Mouse (Mus musculus): ENCODE data around the gene Btrc. TPM values are rescaled to one million over a fixed set of nuclear protein-coding genes. Genes with fewer than 3 reads are reported as not detected.

Gene Btrc
- polyA plus RNA-seq, 1 experiment from 2014 or later: 70.5 TPM

DNA sequence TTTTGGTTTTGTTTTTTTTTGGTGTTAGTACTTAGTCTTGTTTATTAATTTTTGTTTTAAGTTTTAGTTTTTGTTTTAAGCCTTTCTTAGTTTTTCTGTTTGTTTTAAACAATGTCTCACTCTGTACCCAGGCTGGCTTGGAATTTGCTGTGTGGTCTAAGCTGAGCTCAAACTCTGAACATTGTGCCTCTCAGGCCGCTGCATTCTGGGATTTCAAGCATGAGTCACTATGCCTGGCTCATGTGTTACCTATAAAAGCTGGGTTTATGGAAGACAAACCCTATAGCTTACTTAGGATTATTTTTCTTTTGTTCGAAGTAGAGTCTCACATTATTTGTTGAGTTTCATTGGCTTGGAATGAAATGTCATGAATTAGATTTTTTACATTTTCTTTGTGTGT, 119.9 kb downstream of the Btrc start:
- Histone ChIP-seq H3K9me3 (no peaks in the 10 kb centered on the region), H3K27me3 (replicated peaks) (no peaks in the 10 kb centered on the region), H3K4me3 (no peak overlapping the region), H3K4me2 (replicated peaks) (no peak overlapping the region), H3K4me1 (no peaks in the 10 kb centered on the region), H3K27ac (no peak overlapping the region), H3K36me3 (no peaks in the 10 kb centered on the region), H3K9ac (no peak overlapping the region)
- ATAC-seq (ENCODE audit: low FRiP score, low read depth): no peak
- WGBS: 84% methylated on average over 2 of the region's 2 CpGs

DNA sequence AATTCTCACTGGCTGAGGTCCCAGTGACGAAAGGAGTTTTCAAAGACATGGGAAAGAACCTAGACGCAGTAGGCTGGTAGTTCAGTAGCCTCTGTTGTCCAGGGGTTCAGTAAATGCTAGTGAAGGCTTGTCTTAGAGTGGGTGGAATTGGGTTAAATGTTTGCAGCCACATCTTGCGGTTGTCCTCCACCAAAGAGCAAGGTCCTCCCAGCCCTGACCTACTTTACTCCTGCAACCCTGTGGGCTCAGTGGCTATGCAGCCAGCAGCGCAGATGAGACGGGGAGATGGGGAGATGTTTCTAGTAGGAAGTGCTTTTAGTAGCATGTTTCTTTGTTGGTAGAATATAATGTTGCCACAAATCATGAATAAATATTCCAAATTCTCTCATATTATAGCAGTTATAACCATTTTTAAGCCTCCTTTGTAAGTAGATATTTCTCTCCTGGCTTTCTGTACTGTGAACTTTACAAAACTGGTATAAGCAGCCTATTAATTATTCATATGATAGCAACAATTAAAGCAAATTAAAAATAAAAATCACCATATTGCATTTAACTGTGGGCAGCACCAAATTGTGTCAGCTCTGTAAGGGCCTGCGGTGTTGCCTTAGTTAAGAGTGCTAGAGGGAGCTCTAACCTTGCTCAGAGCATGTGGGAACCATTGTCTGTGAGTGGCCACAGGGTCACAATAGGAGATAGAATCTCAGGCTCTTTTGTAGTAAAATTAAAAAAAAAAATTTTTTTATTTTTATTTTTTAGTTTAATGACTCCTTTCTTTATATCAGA, 122.9 kb downstream of the Btrc start:
- 88% methylated on average over 6 of the region's 6 CpGs for WGBS
- no peaks in the 10 kb centered on the region for H3K9me3 ChIP-seq
- no peak overlapping the region for H3K9ac ChIP-seq
- H3K27ac ChIP-seq: no peak overlapping the region
- ATAC-seq (ENCODE audit: low FRiP score, low read depth): no peak
- no peak overlapping the region for H3K4me2 ChIP-seq (replicated peaks)
- H3K36me3 ChIP-seq: no peaks in the 10 kb centered on the region
- no peaks in the 10 kb centered on the region for H3K4me1 ChIP-seq
- H3K4me3 ChIP-seq: no peak overlapping the region
- no peaks in the 10 kb centered on the region for H3K27me3 ChIP-seq (replicated peaks)

DNA sequence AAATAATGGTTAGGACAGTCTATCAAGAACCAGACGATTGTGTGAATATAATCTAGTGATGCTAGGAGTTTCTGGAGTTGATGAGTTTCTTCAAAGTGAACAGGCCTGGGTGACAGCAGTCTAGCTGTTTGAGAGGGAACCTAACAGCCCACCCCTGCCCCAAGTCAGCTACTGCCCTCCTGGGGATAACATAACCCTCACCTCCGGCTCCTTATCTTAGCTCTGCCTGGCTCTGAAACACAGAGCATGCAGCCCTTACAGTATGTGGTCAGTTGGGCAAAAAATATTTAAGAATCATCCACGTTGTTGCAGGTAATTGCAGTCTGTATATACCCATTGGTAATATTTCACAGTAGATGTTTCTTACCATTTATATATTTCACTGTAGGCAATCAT, 123.5 kb downstream of the Btrc start:
- no peaks in the 10 kb centered on the region for H3K9me3 ChIP-seq
- WGBS: 76% methylated on average over 3 of the region's 3 CpGs
- no peak overlapping the region for H3K4me3 ChIP-seq
- H3K27me3 ChIP-seq (replicated peaks): no peaks in the 10 kb centered on the region
- H3K4me1 ChIP-seq: no peaks in the 10 kb centered on the region
- H3K4me2 ChIP-seq (replicated peaks): no peak overlapping the region
- H3K36me3 ChIP-seq: no peaks in the 10 kb centered on the region
- no peak overlapping the region for H3K27ac ChIP-seq
- no peak for ATAC-seq (ENCODE audit: low FRiP score, low read depth)
- no peak overlapping the region for H3K9ac ChIP-seq

DNA sequence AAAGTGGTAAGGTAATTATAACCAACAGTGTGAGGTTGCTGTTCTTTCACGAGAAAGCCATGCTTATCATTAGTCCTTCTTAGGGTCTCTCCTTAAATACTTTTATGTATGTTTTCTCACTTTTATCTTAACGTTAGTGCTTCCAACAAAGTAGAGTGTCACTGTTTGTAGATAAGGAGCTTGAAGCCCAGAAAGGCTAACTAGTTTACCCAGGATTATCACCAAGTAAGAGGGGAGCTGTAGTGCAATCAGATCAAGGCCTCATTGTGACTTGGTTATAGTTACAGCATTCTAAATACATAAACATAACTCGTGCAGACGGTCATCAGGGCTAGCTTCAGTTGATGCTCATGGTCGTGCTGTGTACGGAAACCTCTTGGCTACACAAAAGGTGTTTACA, 126.4 kb downstream of the Btrc start:
- peaks cover 17% of the 10 kb centered on the region for H3K4me1 ChIP-seq
- ATAC-seq (ENCODE audit: low FRiP score, low read depth): no peak
- 73% methylated on average over 6 of the region's 6 CpGs for WGBS

DNA sequence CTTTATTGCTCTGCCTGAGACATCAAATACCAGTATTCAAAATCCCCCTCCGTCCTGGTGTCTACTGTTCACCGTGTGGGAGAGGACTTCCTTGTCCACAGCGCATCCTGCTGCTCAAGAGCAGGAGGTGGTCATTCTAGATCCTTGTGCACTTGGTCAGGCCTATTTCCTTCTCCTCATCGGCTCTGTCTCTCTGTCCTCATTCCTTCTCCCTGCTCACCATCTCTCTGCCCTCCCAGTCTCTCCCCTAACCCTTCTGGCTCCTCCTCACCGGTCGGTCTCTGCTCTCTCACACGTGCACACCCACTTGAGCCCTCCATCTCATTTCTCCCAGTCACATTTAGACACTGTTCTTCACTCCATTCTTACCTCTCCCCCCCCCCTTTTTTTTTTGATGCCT, 127.7 kb downstream of the Btrc start:
- peaks cover 17% of the 10 kb centered on the region for H3K4me1 ChIP-seq
- 49% methylated on average over 7 of the region's 7 CpGs for WGBS
- H3K27me3 ChIP-seq (replicated peaks): no peaks in the 10 kb centered on the region
- no peak for ATAC-seq (ENCODE audit: low FRiP score, low read depth)
- no peaks in the 10 kb centered on the region for H3K36me3 ChIP-seq
- no peak overlapping the region for H3K4me3 ChIP-seq
- no peaks in the 10 kb centered on the region for H3K9me3 ChIP-seq
- H3K4me2 ChIP-seq (replicated peaks): no peak overlapping the region
- no peak overlapping the region for H3K27ac ChIP-seq
- H3K9ac ChIP-seq: no peak overlapping the region

More for the DNA sequence above, 126.4 kb downstream of the Btrc start:
- H3K36me3 ChIP-seq: no peaks in the 10 kb centered on the region
- H3K27me3 ChIP-seq (replicated peaks): no peaks in the 10 kb centered on the region
- no peak overlapping the region for H3K4me3 ChIP-seq
- no peak overlapping the region for H3K27ac ChIP-seq
- H3K9ac ChIP-seq: no peak overlapping the region
- no peak overlapping the region for H3K4me2 ChIP-seq (replicated peaks)
- H3K9me3 ChIP-seq: no peaks in the 10 kb centered on the region

DNA sequence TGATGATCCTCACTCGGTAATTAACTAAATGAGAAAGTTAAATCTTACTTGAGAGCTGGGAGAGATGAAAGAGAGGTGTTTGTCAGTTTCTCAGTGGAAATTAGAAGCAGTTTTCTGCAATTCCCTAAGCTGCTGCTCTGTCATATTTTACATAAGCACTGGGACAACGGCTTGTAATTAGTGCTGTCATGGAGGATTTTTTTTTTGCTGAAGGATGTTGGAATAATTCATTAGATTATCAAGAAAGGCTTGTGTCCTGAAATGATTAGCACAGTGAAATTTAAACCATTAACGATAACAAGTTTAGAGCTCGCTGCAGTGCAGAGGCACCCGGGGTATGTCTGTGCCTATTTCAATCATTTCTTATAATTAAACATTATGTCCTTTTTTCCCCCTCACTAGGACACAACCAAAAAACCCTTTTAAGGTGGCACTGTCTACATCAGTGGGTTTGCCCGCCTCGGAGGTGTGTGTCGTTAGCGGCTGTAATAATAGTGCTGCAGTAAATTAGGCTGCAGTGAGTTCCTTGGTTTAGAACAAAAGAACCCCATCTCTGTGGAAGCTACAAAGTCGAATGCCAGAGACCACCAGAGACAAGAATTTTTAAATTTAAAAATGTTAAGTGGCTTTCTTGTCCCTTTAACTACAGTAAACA, 130.7 kb downstream of the Btrc start:
- WGBS: 39% methylated on average over 10 of the region's 10 CpGs
- Histone ChIP-seq H3K4me1 (peaks cover 17% of the 10 kb centered on the region), H3K9ac (no peak overlapping the region), H3K27ac (no peak overlapping the region), H3K27me3 (replicated peaks) (no peaks in the 10 kb centered on the region), H3K9me3 (no peaks in the 10 kb centered on the region), H3K36me3 (no peaks in the 10 kb centered on the region), H3K4me3 (no peak overlapping the region), H3K4me2 (replicated peaks) (no peak overlapping the region)
- ATAC-seq (ENCODE audit: low FRiP score, low read depth): no peak

DNA sequence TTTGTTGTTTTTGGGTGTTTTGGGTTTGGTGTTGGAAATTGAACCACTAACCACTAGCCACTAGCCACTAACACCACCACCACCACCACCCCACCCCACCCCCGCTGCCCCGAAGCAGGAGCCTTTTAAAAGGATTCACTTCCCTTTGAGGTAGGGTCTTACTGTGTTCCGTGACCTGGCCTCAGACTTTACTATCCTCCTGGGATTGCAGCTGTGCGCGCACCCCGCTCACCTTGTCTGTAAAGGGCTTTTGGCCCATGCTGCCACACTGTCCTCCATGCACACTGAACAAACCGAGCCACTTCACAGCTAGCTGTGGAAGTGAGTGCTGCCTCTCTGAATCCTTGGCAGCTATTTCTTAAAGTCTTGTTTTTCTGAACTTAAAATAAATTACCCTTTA, 141.9 kb downstream of the Btrc start:
- no peak overlapping the region for H3K4me2 ChIP-seq (replicated peaks)
- no peaks in the 10 kb centered on the region for H3K9me3 ChIP-seq
- H3K4me1 ChIP-seq: no peaks in the 10 kb centered on the region
- H3K9ac ChIP-seq: no peak overlapping the region
- H3K4me3 ChIP-seq: no peak overlapping the region
- no peaks in the 10 kb centered on the region for H3K27me3 ChIP-seq (replicated peaks)
- no peak for ATAC-seq (ENCODE audit: low FRiP score, low read depth)
- 67% methylated on average over 7 of the region's 7 CpGs for WGBS
- H3K27ac ChIP-seq: no peak overlapping the region
- H3K36me3 ChIP-seq: peaks cover 8% of the 10 kb centered on the region; the same call in 1 of the 2 replicates

DNA sequence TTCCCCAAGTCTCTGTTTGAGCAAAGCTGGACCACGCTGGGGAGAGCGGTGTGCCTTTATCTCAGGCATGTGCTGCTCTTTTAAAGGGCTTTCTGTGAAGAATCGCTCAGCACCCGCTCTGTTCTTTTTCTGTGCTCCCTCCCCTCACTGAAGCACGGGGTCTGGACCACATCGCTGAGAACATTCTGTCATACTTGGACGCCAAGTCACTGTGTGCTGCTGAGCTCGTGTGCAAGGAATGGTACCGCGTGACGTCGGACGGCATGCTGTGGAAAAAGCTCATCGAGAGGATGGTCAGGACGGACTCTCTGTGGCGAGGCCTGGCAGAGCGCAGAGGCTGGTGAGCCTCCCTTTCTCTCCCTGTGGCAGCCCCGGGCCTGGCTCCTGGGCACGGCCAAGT, 144.0 kb downstream of the Btrc start:
- no peaks in the 10 kb centered on the region for H3K4me1 ChIP-seq
- 83% methylated on average over 19 of the region's 19 CpGs for WGBS
- no peak overlapping the region for H3K4me2 ChIP-seq (replicated peaks)
- no peaks in the 10 kb centered on the region for H3K27me3 ChIP-seq (replicated peaks)
- no peak overlapping the region for H3K4me3 ChIP-seq
- ATAC-seq (ENCODE audit: low FRiP score, low read depth): no peak
- peaks cover 13% of the 10 kb centered on the region; the same call in 1 of the 2 replicates for H3K36me3 ChIP-seq
- H3K9ac ChIP-seq: no peak overlapping the region
- H3K9me3 ChIP-seq: no peaks in the 10 kb centered on the region
- no peak overlapping the region for H3K27ac ChIP-seq

DNA sequence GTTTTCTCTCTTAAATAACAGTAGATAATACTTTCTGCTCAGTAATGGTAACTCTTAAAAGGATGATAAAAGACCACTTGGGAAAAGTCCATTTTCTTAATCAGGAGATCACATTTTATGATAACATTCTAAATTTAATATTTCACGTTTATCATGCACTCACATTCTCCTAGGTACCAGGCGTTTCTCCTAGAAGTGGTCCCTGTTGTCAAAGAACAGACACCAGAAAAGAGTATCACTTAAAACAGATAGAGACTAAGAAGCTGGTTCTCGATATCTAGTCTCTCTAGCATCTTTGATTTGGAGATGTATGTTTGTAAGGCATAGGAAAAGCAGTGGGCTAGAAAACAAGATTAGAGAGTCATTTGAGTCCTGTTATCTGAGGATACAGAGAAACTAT, 147.1 kb downstream of the Btrc start:
- Histone ChIP-seq H3K27ac (no peak overlapping the region), H3K4me3 (no peak overlapping the region), H3K4me1 (no peaks in the 10 kb centered on the region), H3K36me3 (peaks cover 27% of the 10 kb centered on the region; the same call in 1 of the 2 replicates), H3K4me2 (replicated peaks) (no peak overlapping the region), H3K27me3 (replicated peaks) (no peaks in the 10 kb centered on the region), H3K9me3 (no peaks in the 10 kb centered on the region), H3K9ac (no peak overlapping the region)
- ATAC-seq (ENCODE audit: low FRiP score, low read depth): no peak
- 85% methylated on average over 3 of the region's 3 CpGs for WGBS

DNA sequence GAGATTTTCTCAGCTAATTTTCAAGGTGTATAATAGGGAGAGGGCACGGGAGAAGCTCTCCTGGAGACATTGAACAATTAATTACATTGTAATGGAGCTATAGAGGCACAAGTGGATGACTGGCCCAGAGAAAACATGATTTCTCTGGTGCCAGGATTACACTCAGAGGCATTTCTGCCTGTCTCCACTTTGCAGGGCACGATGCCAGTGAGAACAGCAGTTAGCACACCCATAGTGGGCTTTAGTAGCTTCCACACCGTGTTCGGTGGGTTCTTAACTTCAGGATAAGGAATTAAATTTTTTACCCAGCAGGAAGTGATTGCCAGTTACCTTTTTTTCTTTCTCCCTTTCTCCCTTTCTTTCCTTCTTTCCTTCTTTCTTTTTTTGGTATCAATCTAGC, 147.9 kb downstream of the Btrc start:
- Histone ChIP-seq H3K36me3 (peaks cover 34% of the 10 kb centered on the region), H3K4me1 (no peaks in the 10 kb centered on the region), H3K27ac (no peak overlapping the region), H3K4me3 (no peak overlapping the region), H3K9me3 (no peaks in the 10 kb centered on the region), H3K9ac (no peak overlapping the region), H3K27me3 (replicated peaks) (no peaks in the 10 kb centered on the region), H3K4me2 (replicated peaks) (no peak overlapping the region)
- 80% methylated on average over 4 of the region's 4 CpGs for WGBS
- no peak for ATAC-seq (ENCODE audit: low FRiP score, low read depth)

DNA sequence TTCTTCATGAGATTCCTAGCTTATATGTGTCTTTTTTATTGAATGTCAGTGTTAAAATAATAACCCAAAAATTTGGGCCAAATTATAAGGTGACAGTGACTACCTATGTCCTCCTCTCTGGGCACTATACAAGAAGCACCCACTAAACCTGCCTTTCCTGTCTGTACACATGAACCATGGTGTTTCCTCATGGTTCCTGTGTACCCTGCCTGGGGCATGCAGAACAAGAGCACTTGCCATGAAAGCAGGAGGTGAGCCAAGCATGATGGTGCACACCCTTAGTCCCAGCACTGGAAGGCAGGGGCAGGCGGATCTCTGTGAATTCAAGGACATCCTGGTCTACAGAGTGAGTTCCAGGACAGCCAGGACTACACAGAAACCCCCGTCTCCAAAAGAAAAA, 151.8 kb downstream of the Btrc start:
- WGBS: 76% methylated on average over 2 of the region's 2 CpGs
- Histone ChIP-seq H3K9ac (no peak overlapping the region), H3K4me3 (no peak overlapping the region), H3K9me3 (no peaks in the 10 kb centered on the region), H3K36me3 (peaks cover 64% of the 10 kb centered on the region), H3K27ac (no peak overlapping the region), H3K4me1 (no peaks in the 10 kb centered on the region), H3K4me2 (replicated peaks) (no peak overlapping the region), H3K27me3 (replicated peaks) (no peaks in the 10 kb centered on the region)
- ATAC-seq (ENCODE audit: low FRiP score, low read depth): no peak

DNA sequence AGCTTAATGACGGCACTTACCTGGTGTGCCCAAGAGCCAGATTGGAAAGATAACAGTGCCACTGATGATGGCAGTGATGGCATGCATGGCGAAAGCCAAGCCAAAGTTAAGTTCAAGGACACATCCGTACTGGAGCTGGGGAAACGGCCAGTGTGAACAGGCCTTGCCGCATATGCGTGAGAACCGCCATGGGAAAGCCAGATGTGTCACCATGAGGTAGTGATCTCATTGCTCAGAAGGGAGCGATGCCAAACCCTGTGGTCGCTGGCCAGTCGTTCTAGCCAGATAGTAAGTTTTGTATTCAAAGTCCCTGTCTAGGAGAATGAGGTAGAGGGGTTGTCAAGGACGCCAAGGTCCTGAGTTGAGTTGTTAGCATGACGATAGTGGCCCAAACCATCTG, 152.7 kb downstream of the Btrc start:
- no peak overlapping the region for H3K4me3 ChIP-seq
- H3K4me2 ChIP-seq (replicated peaks): no peak overlapping the region
- H3K9me3 ChIP-seq: no peaks in the 10 kb centered on the region
- H3K36me3 ChIP-seq: peaks cover 71% of the 10 kb centered on the region
- H3K4me1 ChIP-seq: no peaks in the 10 kb centered on the region
- no peaks in the 10 kb centered on the region for H3K27me3 ChIP-seq (replicated peaks)
- ATAC-seq (ENCODE audit: low FRiP score, low read depth): no peak
- 96% methylated on average over 12 of the region's 12 CpGs for WGBS
- H3K9ac ChIP-seq: no peak overlapping the region
- no peak overlapping the region for H3K27ac ChIP-seq

DNA sequence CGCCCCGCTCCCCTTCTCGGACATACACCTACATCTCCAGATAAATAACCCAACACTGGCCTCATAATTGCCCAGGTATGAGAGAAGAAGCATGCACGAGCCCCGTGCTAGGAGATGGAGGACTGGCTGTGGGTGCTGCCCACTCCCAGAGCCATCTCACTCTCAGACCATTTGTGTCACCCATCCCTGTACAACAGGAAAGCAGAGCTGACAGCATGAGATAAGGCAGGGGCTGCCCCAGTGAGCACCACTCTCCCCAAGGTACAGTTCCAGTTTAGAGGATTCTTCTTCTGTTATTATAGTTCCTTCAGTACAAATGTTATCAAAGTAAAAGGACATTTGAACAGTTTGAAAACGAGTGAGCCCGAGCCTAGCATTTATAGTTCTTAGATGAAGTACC, 163.8 kb downstream of the Btrc start:
- no peak for ATAC-seq (ENCODE audit: low FRiP score, low read depth)
- Histone ChIP-seq H3K36me3 (peaks cover 52% of the 10 kb centered on the region), H3K9me3 (no peaks in the 10 kb centered on the region), H3K27ac (no peak overlapping the region), H3K9ac (0 out of 2 replicates have a peak overlapping the region, but pooled peaks have one; percentile 35), H3K4me2 (replicated peaks) (no peak overlapping the region), H3K27me3 (replicated peaks) (no peaks in the 10 kb centered on the region), H3K4me3 (no peak overlapping the region), H3K4me1 (no peaks in the 10 kb centered on the region)
- WGBS: 92% methylated on average over 7 of the region's 7 CpGs
